Mouse (Mus musculus): ENCODE data around the gene Cops3. TPM values are rescaled to one million over a fixed set of nuclear protein-coding genes. Genes with fewer than 3 reads are reported as not detected.

The Cops3 gene
- total and polyA plus RNA-seq, 3 experiments, result 180 to 198 TPM; not detected in 1

DNA sequence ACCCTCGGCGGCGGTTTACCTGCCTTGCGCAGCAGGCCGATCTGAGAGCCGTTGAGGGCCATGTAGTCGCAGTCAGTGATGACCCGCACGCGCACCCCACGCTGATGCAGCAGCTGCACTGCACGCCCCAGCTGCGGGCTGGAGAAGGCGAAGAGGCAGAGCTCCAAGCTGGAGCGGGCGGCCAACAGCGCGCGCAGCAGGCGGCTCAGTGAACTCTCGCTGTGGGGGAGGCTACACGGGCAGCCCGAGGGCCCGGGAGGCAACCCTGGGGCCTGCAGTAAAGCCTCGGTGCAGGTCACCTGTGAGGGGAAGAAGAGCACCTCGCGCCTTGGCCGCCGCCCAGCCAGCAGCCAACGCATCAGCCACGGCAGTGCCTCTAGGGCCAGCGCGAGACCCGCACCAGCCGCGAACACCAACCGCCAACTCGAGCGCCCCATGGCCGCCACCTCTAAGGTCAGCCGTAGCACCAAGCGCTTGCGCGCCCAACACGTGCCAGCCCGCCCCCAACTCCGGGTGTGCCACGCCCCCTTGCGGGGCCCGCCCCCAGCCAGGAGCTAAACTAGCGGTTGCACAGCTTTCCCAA lies 52.3 kb downstream of the Cops3 start, which contains the start of gene Pld6:
Gene Pld6 (minus strand): TSS at position 447 of the 583 bp plus-strand sequence.
- DNase-seq (ENCODE audit: low read depth, low spot score), result peak; percentile 88

DNA sequence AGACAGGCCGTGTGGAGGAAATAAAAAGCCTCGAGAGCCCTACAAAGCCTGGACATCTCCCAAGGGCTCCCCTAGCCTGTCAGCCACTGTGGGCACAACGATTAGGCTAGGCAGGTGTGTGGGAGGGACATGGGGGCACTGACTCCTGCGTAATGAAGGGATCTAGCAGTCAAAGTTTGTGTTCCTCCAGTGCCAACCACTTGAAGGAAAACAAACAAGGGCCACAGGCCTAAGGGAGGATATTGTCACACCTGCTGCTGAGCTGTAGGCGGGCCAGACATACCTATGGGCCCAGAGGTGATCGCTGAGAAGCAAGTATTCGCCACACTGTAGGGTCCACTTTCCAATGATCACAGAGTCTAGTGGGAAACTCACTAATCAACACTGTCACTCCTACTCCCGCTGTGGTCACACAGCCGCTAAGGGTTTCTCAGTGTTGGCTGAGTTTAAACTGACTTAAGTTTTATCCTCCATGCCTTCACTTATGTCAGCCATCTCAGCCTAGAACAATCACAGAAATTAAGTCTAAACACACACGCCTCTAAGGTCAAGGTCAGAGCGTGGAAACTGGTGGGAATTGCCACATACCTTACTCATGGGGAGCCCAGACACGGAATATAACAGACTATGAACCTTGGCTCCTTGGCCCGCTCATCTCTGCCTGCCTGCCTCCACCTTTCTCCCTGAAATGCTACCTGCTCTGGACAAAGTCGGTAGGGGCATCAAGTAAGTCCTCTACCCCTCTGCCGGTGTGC lies 53.0 kb downstream of the Cops3 start:
- Histone ChIP-seq H3K4me1 (ENCODE audit: control insufficient read depth in 1 of 2, insufficient read depth in 2 of 2, low read length in 2 of 2) (peaks cover 0 to 6% of the 10 kb centered on the region in 2 experiments; a peak in 2 of 4 replicates), H3K9ac (ENCODE audit: control insufficient read depth, low read depth, low read length, poor library complexity, severe bottlenecking) (peak overlapping the region; percentile 71), H3K36me3 (ENCODE audit: control insufficient read depth in 1 of 2, insufficient read depth in 2 of 2, low read length in 2 of 2) (peaks cover 0 to under 1% of the 10 kb centered on the region in 2 experiments; a peak in 1 of 4 replicates), H3K27me3 (ENCODE audit: control insufficient read depth in 1 of 2, insufficient read depth in 2 of 2, low read length in 2 of 2) (no peaks in the 10 kb centered on the region), H3K4me3 (ENCODE audit: control insufficient read depth in 1 of 2, insufficient read depth in 1 of 2, low read depth in 2 of 2, low read length in 2 of 2) (peak overlapping the region; percentile 51 to 67), H3K79me2 (ENCODE audit: control insufficient read depth, insufficient read depth, low read length, poor library complexity) (no peaks in the 10 kb centered on the region), H3K9me3 (replicated peaks; ENCODE audit: insufficient read depth, low read length) (no peaks in the 10 kb centered on the region), H3K27ac (ENCODE audit: control insufficient read depth, low read depth, low read length) (no peak overlapping the region)
- DNase-seq (ENCODE audit: low read depth, low spot score), result peak; percentile 32
- TF ChIP-seq POLR2AphosphoS2 (IDR thresholded peaks at IDR 0.05; ENCODE audit: low read length), result no peak
- TF ChIP-seq ZC3H11A (IDR thresholded peaks at IDR 0.05; ENCODE audit: low read depth, low read length), result no peak
- TF ChIP-seq NELFE (IDR thresholded peaks at IDR 0.05; ENCODE audit: low read depth, low read length), result no peak
- TF ChIP-seq RAD21 (IDR thresholded peaks at IDR 0.05; ENCODE audit: low read depth, low read length), result no peak
- TF ChIP-seq POLR2AphosphoS5 (IDR thresholded peaks at IDR 0.05; ENCODE audit: borderline replicate concordance, low read depth, low read length), result no peak
- no peak for TF ChIP-seq UBTF (IDR thresholded peaks at IDR 0.05; ENCODE audit: borderline replicate concordance, insufficient read depth, low read depth, low read length)
- TF ChIP-seq GABPA (IDR thresholded peaks at IDR 0.05; ENCODE audit: low read depth, low read length), result no peak
- TF ChIP-seq CHD2 (IDR thresholded peaks at IDR 0.05; ENCODE audit: low read length), result no peak
- no peak for TF ChIP-seq MAZ (IDR thresholded peaks at IDR 0.05; ENCODE audit: low read depth, low read length)
- TF ChIP-seq TBP (IDR thresholded peaks at IDR 0.05; ENCODE audit: low read depth, low read length), result no peak
- TF ChIP-seq KAT2A (conservative IDR thresholded peaks at IDR 0.05; ENCODE audit: low read depth, low read length), result no peak
- TF ChIP-seq CHD1 (IDR thresholded peaks at IDR 0.05; ENCODE audit: low read depth, low read length), result no peak
- TF ChIP-seq USF2 (IDR thresholded peaks at IDR 0.05; ENCODE audit: borderline replicate concordance in 1 of 2, insufficient read depth in 1 of 2, low read depth in 1 of 2, low read length in 2 of 2), result no peak
- TF ChIP-seq SMC3 (IDR thresholded peaks at IDR 0.05; ENCODE audit: low read depth, low read length), result no peak
- TF ChIP-seq MAFK (IDR thresholded peaks at IDR 0.05; ENCODE audit: borderline replicate concordance, low read depth, low read length), result no peak
- no peak for TF ChIP-seq EP300 (IDR thresholded peaks at IDR 0.05; ENCODE audit: low read depth in 1 of 2, low read length in 2 of 2)
- TF ChIP-seq E2F4 (IDR thresholded peaks at IDR 0.05; ENCODE audit: borderline replicate concordance, low read depth, low read length), result no peak

More for the DNA sequence above, 52.3 kb downstream of the Cops3 start, which contains the start of gene Pld6:
- Histone ChIP-seq H3K9ac (ENCODE audit: control insufficient read depth, low read depth, low read length, poor library complexity, severe bottlenecking) (peak within 1 kb of the TSS; percentile 71), H3K4me3 (ENCODE audit: control insufficient read depth in 1 of 2, insufficient read depth in 1 of 2, low read depth in 2 of 2, low read length in 2 of 2) (peak within 1 kb of the TSS; percentile 51 to 67), H3K36me3 (ENCODE audit: control insufficient read depth in 1 of 2, insufficient read depth in 2 of 2, low read length in 2 of 2) (peaks cover 0 to 2% of the 10 kb centered on the region in 2 experiments; a peak in 2 of 4 replicates), H3K9me3 (replicated peaks; ENCODE audit: insufficient read depth, low read length) (no peaks in the 10 kb centered on the region), H3K4me1 (ENCODE audit: control insufficient read depth in 1 of 2, insufficient read depth in 2 of 2, low read length in 2 of 2) (peaks cover 0 to 6% of the 10 kb centered on the region in 2 experiments; a peak in 2 of 4 replicates), H3K27me3 (ENCODE audit: control insufficient read depth in 1 of 2, insufficient read depth in 2 of 2, low read length in 2 of 2) (no peaks in the 10 kb centered on the region), H3K79me2 (ENCODE audit: control insufficient read depth, insufficient read depth, low read length, poor library complexity) (no peaks in the 10 kb centered on the region), H3K27ac (ENCODE audit: control insufficient read depth, low read depth, low read length) (no peak within 1 kb of the TSS)
- TF ChIP-seq TAL1 (IDR thresholded peaks at IDR 0.05; ENCODE audit: low read length), result no peak
- TF ChIP-seq MAZ (IDR thresholded peaks at IDR 0.05; ENCODE audit: low read depth, low read length), result no peak
- no peak for TF ChIP-seq KAT2A (conservative IDR thresholded peaks at IDR 0.05; ENCODE audit: low read depth, low read length)
- TF ChIP-seq MYC (IDR thresholded peaks at IDR 0.05; ENCODE audit: low read depth, low read length), result peak; percentile 68; the same call in 1 of the 2 replicates
- TF ChIP-seq USF1 (IDR thresholded peaks at IDR 0.05; ENCODE audit: low read depth, low read length), result peak; percentile 86
- no peak for TF ChIP-seq ELF1 (IDR thresholded peaks at IDR 0.05; ENCODE audit: low read depth, low read length)
- peak; percentile 98 for TF ChIP-seq MXI1 (IDR thresholded peaks at IDR 0.05; ENCODE audit: low read depth, low read length)
- 0 out of 6 replicates have a peak, but pooled peaks of 1 of the 3 experiments have one; percentile 2 for TF ChIP-seq CTCF (IDR thresholded peaks at IDR 0.05 in 2 of 3, conservative IDR thresholded peaks at IDR 0.05 in 1 of 3; ENCODE audit: control insufficient read depth in 1 of 3, insufficient read depth in 1 of 3, low read depth in 2 of 3, low read length in 3 of 3, poor library complexity in 1 of 3, severe bottlenecking in 1 of 3)
- TF ChIP-seq TCF12 (IDR thresholded peaks at IDR 0.05; ENCODE audit: low read depth, low read length), result peak; percentile 12; the same call in 1 of the 2 replicates
- TF ChIP-seq CHD2 (IDR thresholded peaks at IDR 0.05; ENCODE audit: low read length), result no peak
- TF ChIP-seq BHLHE40 (IDR thresholded peaks at IDR 0.05; ENCODE audit: borderline replicate concordance, low read depth, low read length), result peak; percentile 97
- no peak for TF ChIP-seq RAD21 (IDR thresholded peaks at IDR 0.05; ENCODE audit: low read depth, low read length)
- no peak for TF ChIP-seq GABPA (IDR thresholded peaks at IDR 0.05; ENCODE audit: low read depth, low read length)
- TF ChIP-seq UBTF (IDR thresholded peaks at IDR 0.05; ENCODE audit: borderline replicate concordance, insufficient read depth, low read depth, low read length), result no peak
- 0 out of 2 replicates have a peak, but pooled peaks have one; percentile 7 for TF ChIP-seq TBP (IDR thresholded peaks at IDR 0.05; ENCODE audit: low read depth, low read length)
- peak in 1 of 2 experiments; percentile 73; a peak in 1 of 4 replicates for TF ChIP-seq POLR2A (IDR thresholded peaks at IDR 0.05; ENCODE audit: control insufficient read depth in 1 of 2, insufficient read depth in 1 of 2, low read depth in 1 of 2, low read length in 2 of 2, poor library complexity in 1 of 2)
- TF ChIP-seq MAX (IDR thresholded peaks at IDR 0.05; ENCODE audit: low read length), result peak; percentile 93
- TF ChIP-seq JUND (IDR thresholded peaks at IDR 0.05; ENCODE audit: low read depth, low read length), result no peak
- TF ChIP-seq NRF1 (IDR thresholded peaks at IDR 0.05; ENCODE audit: insufficient read depth, low read depth, low read length, poor library complexity, severe bottlenecking), result peak; percentile 75
- 0 out of 2 replicates have a peak, but pooled peaks have one; percentile 38 for TF ChIP-seq ZMIZ1 (IDR thresholded peaks at IDR 0.05; ENCODE audit: low read depth, low read length)
- peak; percentile 87 for TF ChIP-seq SIN3A (IDR thresholded peaks at IDR 0.05; ENCODE audit: low read length)
- peak; percentile 64; the same call in 1 of the 2 replicates for TF ChIP-seq POLR2AphosphoS2 (IDR thresholded peaks at IDR 0.05; ENCODE audit: low read length)
- no peak for TF ChIP-seq MAFK (IDR thresholded peaks at IDR 0.05; ENCODE audit: borderline replicate concordance, low read depth, low read length)
- TF ChIP-seq SMC3 (IDR thresholded peaks at IDR 0.05; ENCODE audit: low read depth, low read length), result peak; percentile 1; the same call in 1 of the 2 replicates
- no peak for TF ChIP-seq ETS1 (IDR thresholded peaks at IDR 0.05; ENCODE audit: low read depth, low read length)
- peak; percentile 74 for TF ChIP-seq NELFE (IDR thresholded peaks at IDR 0.05; ENCODE audit: low read depth, low read length)
- TF ChIP-seq USF2 (IDR thresholded peaks at IDR 0.05; ENCODE audit: borderline replicate concordance in 1 of 2, insufficient read depth in 1 of 2, low read depth in 1 of 2, low read length in 2 of 2), result 0 out of 4 replicates have a peak, but pooled peaks of 1 of the 2 experiments have one; percentile 21

Measured in MEL (cell line).